Mouse (Mus musculus): ENCODE measurements at regions not wholly inside any gene's neighbourhood (a gene's known extent, or its start where the extent isn't known, plus 50 kb on each side); places are given as distances from the start of the nearest gene placed in this dataset.

GRCm38 (mm10) chr12:12147088-12147687 is 114.8 kb upstream of the Fam49a start:
- no peak overlapping the region for H3K9ac ChIP-seq
- no peak for ATAC-seq (ENCODE audit: low FRiP score, low read depth)
- no peak overlapping the region for H3K27ac ChIP-seq
- no peaks in the 10 kb centered on the region for H3K4me1 ChIP-seq
- no peak overlapping the region for H3K4me3 ChIP-seq
- no peaks in the 10 kb centered on the region for H3K9me3 ChIP-seq
- no peaks in the 10 kb centered on the region for H3K36me3 ChIP-seq
- H3K27me3 ChIP-seq (replicated peaks): no peaks in the 10 kb centered on the region
- 85% methylated on average over 6 of the region's 6 CpGs for WGBS
- no peak overlapping the region for H3K4me2 ChIP-seq (replicated peaks)

- no peak for ATAC-seq (ENCODE audit: low FRiP score, low read depth)
- Histone ChIP-seq H3K4me3 (no peak overlapping the region), H3K27ac (no peak overlapping the region), H3K4me1 (no peaks in the 10 kb centered on the region), H3K36me3 (no peaks in the 10 kb centered on the region), H3K9ac (no peak overlapping the region), H3K27me3 (replicated peaks) (no peaks in the 10 kb centered on the region), H3K4me2 (replicated peaks) (no peak overlapping the region), H3K9me3 (no peaks in the 10 kb centered on the region)
- WGBS: 88% methylated on average over 3 of the region's 3 CpGs
Measured at GRCm38 (mm10) chr12:12147847-12148246, 114.1 kb upstream of the Fam49a start.

GRCm38 (mm10) chr12:12148659-12149399 is 113.1 kb upstream of the Fam49a start:
- Histone ChIP-seq H3K27ac (no peak overlapping the region), H3K4me2 (replicated peaks) (no peak overlapping the region), H3K9me3 (no peaks in the 10 kb centered on the region), H3K9ac (no peak overlapping the region), H3K36me3 (no peaks in the 10 kb centered on the region), H3K27me3 (replicated peaks) (no peaks in the 10 kb centered on the region), H3K4me3 (no peak overlapping the region), H3K4me1 (no peaks in the 10 kb centered on the region)
- WGBS: 80% methylated on average over 3 of the region's 3 CpGs
- ATAC-seq (ENCODE audit: low FRiP score, low read depth): peak; percentile 53; the same call in 1 of the 2 replicates

- Histone ChIP-seq H3K27ac (no peak overlapping the region), H3K9me3 (no peaks in the 10 kb centered on the region), H3K27me3 (replicated peaks) (no peaks in the 10 kb centered on the region), H3K36me3 (no peaks in the 10 kb centered on the region), H3K4me2 (replicated peaks) (no peak overlapping the region), H3K4me3 (no peak overlapping the region), H3K4me1 (no peaks in the 10 kb centered on the region), H3K9ac (no peak overlapping the region)
- ATAC-seq (ENCODE audit: low FRiP score, low read depth): no peak
- 88% methylated on average over 1 of the region's 1 CpGs for WGBS
Measured at GRCm38 (mm10) chr12:12164411-12164810, 97.5 kb upstream of the Fam49a start.

GRCm38 (mm10) chr12:12170581-12170980 is 91.4 kb upstream of the Fam49a start:
- WGBS: 84% methylated on average over 2 of the region's 2 CpGs
- H3K9ac ChIP-seq: no peak overlapping the region
- no peak overlapping the region for H3K4me2 ChIP-seq (replicated peaks)
- H3K27ac ChIP-seq: no peak overlapping the region
- no peaks in the 10 kb centered on the region for H3K36me3 ChIP-seq
- H3K4me3 ChIP-seq: no peak overlapping the region
- no peaks in the 10 kb centered on the region for H3K4me1 ChIP-seq
- ATAC-seq (ENCODE audit: low FRiP score, low read depth): no peak
- no peaks in the 10 kb centered on the region for H3K9me3 ChIP-seq
- H3K27me3 ChIP-seq (replicated peaks): no peaks in the 10 kb centered on the region

GRCm38 (mm10) chr12:12172087-12172823 is 89.7 kb upstream of the Fam49a start:
- no peak overlapping the region for H3K9ac ChIP-seq
- no peaks in the 10 kb centered on the region for H3K27me3 ChIP-seq (replicated peaks)
- H3K4me3 ChIP-seq: no peak overlapping the region
- H3K27ac ChIP-seq: no peak overlapping the region
- no peak for ATAC-seq (ENCODE audit: low FRiP score, low read depth)
- 84% methylated on average over 6 of the region's 6 CpGs for WGBS
- no peaks in the 10 kb centered on the region for H3K9me3 ChIP-seq
- H3K36me3 ChIP-seq: no peaks in the 10 kb centered on the region
- H3K4me1 ChIP-seq: peaks cover 8% of the 10 kb centered on the region
- no peak overlapping the region for H3K4me2 ChIP-seq (replicated peaks)

GRCm38 (mm10) chr12:12176331-12177263 is 85.3 kb upstream of the Fam49a start:
- Histone ChIP-seq H3K36me3 (no peaks in the 10 kb centered on the region), H3K9me3 (no peaks in the 10 kb centered on the region), H3K27ac (no peak overlapping the region), H3K9ac (no peak overlapping the region), H3K4me2 (replicated peaks) (peak overlapping the region; percentile 48), H3K27me3 (replicated peaks) (no peaks in the 10 kb centered on the region), H3K4me1 (peaks cover 11% of the 10 kb centered on the region), H3K4me3 (peak overlapping the region; percentile 11; the same call in 1 of the 2 replicates)
- peak; percentile 81 for ATAC-seq (ENCODE audit: low FRiP score, low read depth)
- WGBS: 15% methylated on average over 13 of the region's 13 CpGs

- H3K9ac ChIP-seq: no peak overlapping the region
- H3K4me1 ChIP-seq: peaks cover 11% of the 10 kb centered on the region
- H3K36me3 ChIP-seq: no peaks in the 10 kb centered on the region
- 0 out of 2 replicates have a peak, but pooled peaks have one; percentile 23 for ATAC-seq (ENCODE audit: low FRiP score, low read depth)
- no peak overlapping the region for H3K4me2 ChIP-seq (replicated peaks)
- H3K27me3 ChIP-seq (replicated peaks): no peaks in the 10 kb centered on the region
- H3K4me3 ChIP-seq: no peak overlapping the region
- WGBS: 59% methylated on average over 6 of the region's 6 CpGs
- no peaks in the 10 kb centered on the region for H3K9me3 ChIP-seq
- H3K27ac ChIP-seq: no peak overlapping the region
Measured at GRCm38 (mm10) chr12:12177264-12178043, 84.5 kb upstream of the Fam49a start.

GRCm38 (mm10) chr12:12178391-12178790 is 83.5 kb upstream of the Fam49a start:
- no peak for ATAC-seq (ENCODE audit: low FRiP score, low read depth)
- Histone ChIP-seq H3K4me2 (replicated peaks) (no peak overlapping the region), H3K4me1 (peaks cover 11% of the 10 kb centered on the region), H3K36me3 (no peaks in the 10 kb centered on the region), H3K9me3 (no peaks in the 10 kb centered on the region), H3K27me3 (replicated peaks) (no peaks in the 10 kb centered on the region), H3K4me3 (no peak overlapping the region), H3K9ac (no peak overlapping the region), H3K27ac (no peak overlapping the region)
- WGBS: 67% methylated on average over 2 of the region's 2 CpGs

GRCm38 (mm10) chr12:12179292-12179865 is 82.6 kb upstream of the Fam49a start:
- Histone ChIP-seq H3K27me3 (replicated peaks) (no peaks in the 10 kb centered on the region), H3K4me3 (no peak overlapping the region), H3K4me1 (peaks cover 11% of the 10 kb centered on the region), H3K9ac (no peak overlapping the region), H3K9me3 (no peaks in the 10 kb centered on the region), H3K36me3 (no peaks in the 10 kb centered on the region), H3K27ac (no peak overlapping the region), H3K4me2 (replicated peaks) (no peak overlapping the region)
- peak; percentile 37 for ATAC-seq (ENCODE audit: low FRiP score, low read depth)
- WGBS: 67% methylated on average over 10 of the region's 10 CpGs

GRCm38 (mm10) chr12:12180986-12181385 is 81.0 kb upstream of the Fam49a start:
- no peaks in the 10 kb centered on the region for H3K27me3 ChIP-seq (replicated peaks)
- WGBS: 91% methylated on average over 1 of the region's 1 CpGs
- no peaks in the 10 kb centered on the region for H3K9me3 ChIP-seq
- no peak overlapping the region for H3K27ac ChIP-seq
- H3K4me2 ChIP-seq (replicated peaks): no peak overlapping the region
- no peak for ATAC-seq (ENCODE audit: low FRiP score, low read depth)
- H3K4me1 ChIP-seq: peaks cover 11% of the 10 kb centered on the region
- no peak overlapping the region for H3K9ac ChIP-seq
- no peak overlapping the region for H3K4me3 ChIP-seq
- H3K36me3 ChIP-seq: no peaks in the 10 kb centered on the region
